Mouse (Mus musculus): ENCODE results near the gene Ddx51.

Ddx51 gene

DNA sequence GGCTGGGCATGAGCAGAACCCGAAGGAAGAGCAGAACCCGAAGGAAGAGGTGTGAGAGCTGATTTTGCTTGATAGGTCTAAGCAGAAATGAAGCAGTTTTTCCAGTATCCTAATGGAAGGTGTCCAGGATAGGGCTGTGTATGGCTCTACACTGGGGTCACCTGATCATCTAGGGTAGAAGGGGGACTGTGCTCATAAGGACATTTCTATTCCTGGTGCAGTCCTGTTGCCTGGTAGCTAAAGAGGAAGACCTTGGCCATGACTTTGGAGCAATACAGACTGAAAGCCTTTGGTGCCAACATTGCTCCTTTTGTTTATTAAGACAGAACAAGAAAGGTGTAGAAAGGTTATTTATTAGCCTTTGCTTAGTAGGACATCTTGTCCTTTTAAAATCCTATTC, 10.8 kb downstream of the Ddx51 start:
- no peak for DNase-seq

DNA sequence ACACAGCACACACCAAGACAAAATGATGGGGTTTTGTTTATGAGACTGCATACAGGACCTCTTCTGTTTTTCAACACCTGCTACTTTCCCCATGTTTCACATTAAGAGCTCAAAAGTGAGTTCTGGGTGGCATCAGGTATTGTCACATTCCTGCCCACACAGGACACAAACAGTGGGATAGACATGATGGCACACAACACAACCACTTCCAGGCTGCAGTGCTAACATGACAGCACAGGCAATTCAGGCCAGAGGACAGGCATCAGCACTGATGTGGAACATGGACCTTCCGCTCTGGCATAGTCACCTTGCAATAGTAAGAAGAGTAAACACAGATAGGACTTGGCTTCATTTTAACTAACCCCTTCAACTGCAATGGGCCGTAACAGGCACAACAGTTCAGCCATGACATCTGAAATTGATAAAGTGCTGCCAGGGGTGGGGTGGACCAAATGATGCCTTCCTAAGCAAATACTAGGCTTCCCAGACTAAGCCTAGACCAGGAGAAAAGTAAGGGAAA, 11.6 kb downstream of the Ddx51 start:
- no peak for DNase-seq

DNA sequence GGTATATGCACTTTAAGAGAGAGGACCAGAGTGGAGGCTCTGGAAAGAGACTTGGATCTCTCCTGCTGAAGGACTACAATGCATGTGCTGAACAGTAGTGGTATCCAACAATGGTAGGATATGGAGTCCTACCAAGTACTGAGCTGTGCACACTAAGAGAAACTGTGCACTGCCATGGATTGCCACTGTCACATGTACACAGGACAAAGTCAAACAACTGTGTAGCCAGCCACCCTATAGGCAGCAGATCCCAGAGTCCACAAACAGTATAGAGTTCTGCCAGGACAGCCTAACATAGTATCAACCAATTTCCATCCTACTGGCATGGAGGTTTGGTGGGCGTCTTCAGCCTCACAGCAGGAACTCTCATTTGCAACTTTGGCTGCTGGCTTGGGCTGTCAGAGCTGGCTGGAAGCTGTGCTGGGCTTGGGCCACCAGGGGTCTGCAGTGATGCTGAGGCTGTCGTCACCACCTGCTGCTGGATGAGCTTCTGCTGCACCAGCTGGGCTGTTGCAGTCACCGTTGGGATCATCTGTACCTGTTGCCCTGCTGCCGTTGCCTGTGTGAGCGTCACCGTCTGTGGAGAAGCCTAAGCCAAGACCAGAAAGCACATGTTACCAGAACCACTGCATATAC, 12.4 kb downstream of the Ddx51 start:
- no peak for DNase-seq

DNA sequence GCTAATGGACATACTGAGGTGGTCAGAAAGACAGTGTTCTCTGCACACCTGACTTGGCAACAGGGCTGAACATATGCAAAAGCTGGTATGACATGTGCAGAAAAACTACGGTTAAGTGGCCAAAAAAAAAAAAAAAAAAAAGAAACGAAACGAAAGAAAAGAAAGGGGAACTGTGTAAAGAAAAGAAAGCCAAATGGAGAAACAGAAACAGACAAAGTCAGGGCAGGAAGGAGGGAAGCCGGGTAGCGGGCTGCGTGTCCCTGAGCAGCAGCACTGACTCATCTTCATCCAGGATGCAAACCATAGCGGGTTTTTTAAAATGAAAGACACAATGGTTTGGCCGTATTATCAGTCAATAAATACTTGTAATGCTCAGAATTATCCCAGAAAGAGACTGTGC, 28.8 kb downstream of the Ddx51 start:
- no peak for DNase-seq

DNA sequence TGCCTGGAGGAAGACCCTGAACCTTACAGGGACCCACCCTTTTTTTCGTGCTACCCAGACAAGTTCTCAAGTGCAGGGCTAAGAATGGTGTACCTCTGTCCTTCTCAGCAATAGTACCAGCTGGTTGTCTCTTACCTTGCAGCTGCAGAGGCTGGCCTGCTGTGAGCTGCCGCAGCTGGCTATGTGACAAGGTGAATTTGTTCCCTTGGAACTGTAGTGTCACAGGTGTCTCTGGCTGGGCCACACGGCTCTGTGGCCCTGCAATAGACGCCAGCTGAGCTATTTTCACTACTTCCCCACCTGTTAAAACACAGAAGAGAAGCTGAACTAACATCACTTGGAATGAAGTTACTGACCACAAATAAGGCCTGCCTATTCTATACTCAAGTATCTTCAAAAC, 45.4 kb downstream of the Ddx51 start:
- no peak for DNase-seq

DNA sequence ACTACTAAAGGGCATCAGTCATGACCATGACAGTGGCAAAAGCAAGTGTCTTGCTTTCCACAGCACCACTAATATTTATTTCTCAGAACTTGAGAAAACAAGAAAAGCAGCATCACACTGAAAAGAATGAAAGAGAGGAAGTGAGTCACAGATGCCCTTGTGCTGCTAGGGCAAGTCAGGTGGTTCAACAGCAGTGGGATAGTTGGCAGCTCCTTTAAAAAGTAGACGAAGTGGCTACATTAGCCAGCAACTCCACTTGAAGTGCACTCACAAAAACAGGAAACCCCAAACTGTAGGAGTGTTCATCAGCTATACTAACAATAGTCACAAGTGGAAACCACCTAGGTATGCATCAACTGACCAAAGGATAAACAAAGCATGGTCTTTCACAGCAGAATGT, 50.8 kb downstream of the Ddx51 start:
- no peak for DNase-seq

DNA sequence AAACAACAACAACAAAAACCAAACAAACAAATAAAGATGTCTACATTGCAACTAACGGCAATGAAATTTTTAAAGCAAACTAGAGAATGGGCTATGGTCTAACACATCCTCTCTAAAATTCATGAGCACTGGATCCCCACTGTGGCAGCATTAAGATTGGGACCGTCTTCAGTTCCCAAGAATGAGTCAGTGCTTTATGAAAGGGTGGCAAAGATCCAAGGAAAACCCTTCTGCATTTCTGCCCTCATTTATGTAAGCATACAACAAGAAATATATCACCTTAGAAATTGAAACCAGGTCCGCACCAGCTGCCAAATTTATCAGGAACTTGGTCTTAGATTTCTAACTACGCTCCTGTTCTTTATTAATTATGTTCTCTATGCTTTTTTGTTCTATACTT, 56.0 kb downstream of the Ddx51 start:
- no peak for DNase-seq
